Mouse (Mus musculus) Muller cell, postnatal 12 days (primary cell): ENCODE measurements at regions not wholly inside any gene's neighbourhood (a gene's known extent, or its start where the extent isn't known, plus 50 kb on each side); places are given as distances from the start of the nearest gene placed in this dataset.

ENCODE experiments used
- DNase-seq: peaks from one replicate; pipeline ENCODE4 v3.0.0-alpha.2; 2015; ENCODE audit errors: inconsistent ontology term

DNA sequence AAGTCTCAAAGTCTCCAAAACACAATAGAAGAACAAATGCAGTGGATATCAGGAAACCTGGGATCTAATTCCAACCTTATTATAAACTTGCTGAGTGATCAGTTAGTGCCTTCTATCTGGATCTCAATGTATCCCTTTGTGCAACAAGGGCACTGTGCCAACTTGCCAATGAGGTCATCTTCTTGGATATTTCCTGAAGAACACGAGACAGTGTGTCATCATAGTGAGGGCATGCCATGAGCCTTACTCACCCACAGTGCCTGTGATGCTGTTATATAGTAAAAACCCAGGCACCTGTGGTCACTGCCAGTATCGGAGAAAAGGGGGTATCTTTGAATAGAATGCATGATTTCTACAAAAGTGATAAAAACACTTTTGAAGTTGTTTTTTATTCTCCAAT, 60.2 kb upstream of the Cd34 start:
- peak; percentile 85 for DNase-seq

DNA sequence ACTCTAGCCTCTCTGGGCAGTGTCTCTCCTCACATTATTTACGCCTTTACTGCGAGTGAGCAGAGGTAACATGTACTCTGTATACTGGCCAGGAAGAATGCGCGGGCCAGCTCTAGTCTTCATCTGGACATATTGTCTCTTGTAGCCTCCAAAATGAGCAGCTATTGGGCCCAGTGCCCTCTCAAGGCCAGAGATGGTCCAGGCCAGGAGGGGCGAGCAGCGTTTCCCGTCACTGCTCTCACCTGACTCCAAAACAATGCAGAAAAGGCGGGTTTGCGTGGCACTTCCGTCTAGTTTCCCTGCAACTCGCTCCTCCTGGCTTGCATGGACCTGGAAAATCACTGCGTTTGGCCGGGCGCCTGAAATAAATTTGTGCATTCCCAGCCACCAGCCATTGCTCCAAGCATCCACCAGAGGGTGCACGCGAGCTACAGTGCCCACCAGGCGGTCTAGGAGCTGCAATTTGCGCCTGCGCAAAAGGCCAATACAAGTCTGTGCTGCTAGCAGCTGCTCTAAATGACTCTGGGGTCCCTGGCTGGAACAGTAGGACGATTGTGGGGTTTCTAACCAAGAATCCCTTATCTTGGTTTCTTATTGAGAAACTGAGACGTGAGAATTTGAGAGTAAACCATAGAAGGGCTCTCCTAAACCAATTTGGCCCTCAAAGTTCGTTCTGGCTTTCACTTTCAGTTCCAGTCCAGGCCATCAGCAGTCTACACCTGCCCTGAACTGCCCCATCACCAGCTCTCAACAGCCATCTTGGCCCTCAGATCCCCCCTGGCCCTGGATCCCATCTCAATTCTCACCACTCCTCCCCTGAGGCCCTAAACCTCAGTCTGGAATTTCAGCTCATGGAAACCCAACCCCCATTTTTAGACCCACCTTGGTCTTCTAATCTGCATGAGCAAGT, 59.0 kb upstream of the Cd34 start:
- peak; percentile 85 for DNase-seq

DNA sequence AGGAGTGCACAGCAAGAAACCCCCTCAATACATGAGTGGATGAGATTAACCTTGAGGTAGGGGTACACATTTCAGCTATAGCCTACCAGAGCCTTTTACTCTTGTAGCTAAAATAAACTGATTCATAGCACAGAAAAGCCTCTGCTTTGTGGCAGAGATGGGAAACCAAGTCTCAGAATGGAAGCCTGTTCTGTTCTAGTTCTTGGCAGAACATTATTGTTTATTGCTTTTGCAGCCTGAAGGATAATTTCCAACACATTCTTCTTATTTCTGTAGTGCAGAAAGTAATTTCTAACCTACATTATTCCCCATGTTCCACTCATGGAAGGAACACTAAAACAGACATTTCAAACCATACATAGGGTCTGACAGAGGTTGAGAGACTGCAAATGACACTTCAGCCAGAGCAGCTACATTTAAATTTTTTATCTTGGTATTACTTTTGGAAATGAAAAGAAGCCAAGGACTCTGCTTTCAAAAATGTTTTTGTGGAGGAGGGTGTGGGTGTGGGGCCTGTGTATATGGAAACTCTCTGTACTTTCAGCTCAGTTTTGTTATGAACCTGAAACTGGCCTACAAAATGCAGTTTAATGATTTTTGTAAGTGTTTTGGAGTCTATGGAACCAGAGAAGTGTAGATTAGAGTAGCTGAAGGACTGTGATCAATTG, 56.9 kb upstream of the Cd34 start:
- no peak for DNase-seq

DNA sequence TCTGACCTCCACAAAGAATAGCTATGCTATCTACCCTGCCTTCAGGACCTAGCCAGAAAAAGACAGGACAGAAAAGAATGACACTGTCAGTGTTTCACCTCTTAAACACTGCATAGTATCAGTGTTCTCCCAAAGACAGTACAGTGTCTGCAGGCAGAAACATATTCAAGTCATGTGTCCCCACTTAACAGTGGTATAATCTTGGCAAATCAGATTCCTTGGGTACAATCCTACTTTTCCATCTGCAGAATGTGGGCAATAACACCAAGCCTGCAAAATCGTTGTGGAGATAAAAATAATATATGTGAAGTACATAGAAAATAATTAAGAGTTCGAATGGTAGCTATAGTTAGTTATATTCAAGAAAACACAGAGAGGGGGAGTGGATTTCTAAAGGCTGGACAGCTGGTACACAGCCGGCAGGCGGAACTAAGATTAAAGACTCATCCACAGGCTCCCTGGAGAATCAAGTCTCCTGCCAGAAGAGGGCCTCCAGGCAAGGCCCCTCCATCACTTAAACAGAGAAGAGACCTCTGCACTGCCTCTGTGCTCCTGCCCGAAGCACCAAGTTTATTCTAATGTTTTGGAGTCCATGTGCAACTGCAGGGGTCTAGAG, 53.4 kb upstream of the Cd34 start:
- no peak for DNase-seq

DNA sequence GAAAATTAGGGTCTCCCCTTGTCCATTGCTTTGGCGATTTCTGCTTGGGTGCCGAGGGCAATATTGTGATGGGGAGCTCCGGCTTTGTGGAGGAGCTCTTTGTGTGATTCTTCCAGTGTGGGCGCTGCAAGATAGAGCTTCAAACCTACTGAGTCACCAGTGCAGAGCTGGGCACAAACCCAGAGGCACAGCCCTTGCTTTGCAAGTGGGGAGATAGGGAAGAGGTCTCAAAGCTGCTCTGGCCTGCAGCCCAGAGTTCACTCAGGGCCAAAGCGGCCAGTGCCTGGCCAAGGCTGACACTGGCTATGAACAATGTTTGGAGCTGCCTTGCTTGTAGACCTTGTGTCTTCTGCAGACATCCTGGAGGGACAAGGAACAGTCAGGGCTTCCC, 52.9 kb upstream of the Cd34 start:
- DNase-seq: peak; percentile 82
